Mouse (Mus musculus) MEL (cell line): Measurements from ENCODE around the gene Atp5b. TPM values are rescaled to one million over a fixed set of nuclear protein-coding genes. Genes with fewer than 3 reads are reported as not detected.

Experiments used
- DNase-seq: peaks from one replicate; pipeline ENCODE4 v3.0.0; 2011; ENCODE audit warnings: low read depth, low spot score
- H3K27ac ChIP-seq: 2 replicates; pipeline ENCODE4 v1.5.1; 2012; ENCODE audit warnings: low read depth, mild to moderate bottlenecking, control low read depth, low read length, moderate library complexity; ENCODE audit not compliant: control insufficient read depth
- H3K27me3 ChIP-seq, 2 experiments: fragments of 150-350 bp in 1 of 2; sonication (generic) in 1 of 2; 2 replicates each; pipeline ENCODE4 v1.6.1; 2012; ENCODE audit warnings: low read length in 2 of 2, mild to moderate bottlenecking in 2 of 2, improper control_type of control experiment in 1 of 2, moderate library complexity in 1 of 2; ENCODE audit not compliant: insufficient read depth in 2 of 2, control insufficient read depth in 1 of 2
- H3K36me3 ChIP-seq, 2 experiments: 2 replicates each; pipeline ENCODE4 v1.6.1; 2012 to 2014; ENCODE audit warnings: low read length in 2 of 2, improper control_type of control experiment in 1 of 2, inconsistent platforms in 1 of 2, mild to moderate bottlenecking in 1 of 2; ENCODE audit not compliant: insufficient read depth in 2 of 2, control insufficient read depth in 1 of 2
- H3K4me1 ChIP-seq, 2 experiments: fragments of 150-350 bp in 1 of 2; sonication (generic) in 1 of 2; 2 replicates each; pipeline ENCODE4 v1.6.1; 2012; ENCODE audit warnings: low read length in 2 of 2, improper control_type of control experiment in 1 of 2, mild to moderate bottlenecking in 1 of 2; ENCODE audit not compliant: insufficient read depth in 2 of 2, control insufficient read depth in 1 of 2
- H3K4me3 ChIP-seq, 2 experiments: fragments of 150-350 bp in 1 of 2; sonication (generic) in 1 of 2; 2 replicates each; pipeline ENCODE4 v1.5.1; 2012; ENCODE audit warnings: low read depth in 2 of 2, low read length in 2 of 2, mild to moderate bottlenecking in 2 of 2, moderate library complexity in 2 of 2, control low read depth in 1 of 2, improper control_type of control experiment in 1 of 2; ENCODE audit not compliant: control insufficient read depth in 1 of 2, insufficient read depth in 1 of 2
- H3K79me2 ChIP-seq: 2 replicates; pipeline ENCODE4 v1.6.1; 2012; ENCODE audit warnings: mild to moderate bottlenecking, low read length, moderate library complexity; ENCODE audit not compliant: control insufficient read depth, poor library complexity, insufficient read depth
- H3K9ac ChIP-seq: 2 replicates; pipeline ENCODE4 v1.6.1; 2012; ENCODE audit warnings: low read depth, mild to moderate bottlenecking, control low read depth, low read length, moderate library complexity; ENCODE audit not compliant: control insufficient read depth, poor library complexity, severe bottlenecking
- H3K9me3 ChIP-seq: fragments of 150-350 bp; sonication (generic); replicated peaks from 2 replicates; pipeline ENCODE4 v1.6.1; 2012; ENCODE audit warnings: mild to moderate bottlenecking, low read length, improper control_type of control experiment, moderate library complexity; ENCODE audit not compliant: insufficient read depth
- CHD1 ChIP-seq: IDR thresholded peaks from 2 replicates; pipeline ENCODE4 v1.6.1; 2012; ENCODE audit warnings: low read depth, mild to moderate bottlenecking, inconsistent platforms, low read length, improper control_type of control experiment
- HCFC1 ChIP-seq: IDR thresholded peaks from 2 replicates; pipeline ENCODE4 v1.6.1; 2012; ENCODE audit warnings: low read depth, mild to moderate bottlenecking, inconsistent platforms, low read length, improper control_type of control experiment, moderate library complexity
- JUND ChIP-seq: IDR thresholded peaks from 2 replicates; pipeline ENCODE4 v1.6.1; 2011; ENCODE audit warnings: low read depth, mild to moderate bottlenecking, improper control_type of control experiment, low read length
- MAFK ChIP-seq: IDR thresholded peaks from 2 replicates; pipeline ENCODE4 v1.6.1; 2011; ENCODE audit warnings: low read depth, mild to moderate bottlenecking, low read length, improper control_type of control experiment, borderline replicate concordance
- MXI1 ChIP-seq: IDR thresholded peaks from 2 replicates; pipeline ENCODE4 v1.6.1; 2011; ENCODE audit warnings: mild to moderate bottlenecking, low read depth, low read length, improper control_type of control experiment
- MYC ChIP-seq: IDR thresholded peaks from 2 replicates; pipeline ENCODE4 v1.6.1; 2011; ENCODE audit warnings: low read depth, mild to moderate bottlenecking, low read length, improper control_type of control experiment, moderate library complexity
- POLR2A ChIP-seq, 2 experiments: IDR thresholded peaks; 2 replicates each; pipeline ENCODE4 v1.6.1; 2011 to 2012; ENCODE audit warnings: low read length in 2 of 2, mild to moderate bottlenecking in 2 of 2, control low read depth in 1 of 2, improper control_type of control experiment in 1 of 2, low read depth in 1 of 2, moderate library complexity in 1 of 2; ENCODE audit not compliant: control insufficient read depth in 1 of 2, insufficient read depth in 1 of 2, poor library complexity in 1 of 2
- POLR2AphosphoS5 ChIP-seq: IDR thresholded peaks from 2 replicates; pipeline ENCODE4 v1.6.1; 2012; ENCODE audit warnings: low read depth, borderline replicate concordance, mild to moderate bottlenecking, inconsistent platforms, low read length, moderate library complexity, mixed read lengths
- RCOR1 ChIP-seq: IDR thresholded peaks from 2 replicates; pipeline ENCODE4 v1.6.1; 2012; ENCODE audit warnings: low read depth, mild to moderate bottlenecking, inconsistent platforms, low read length, improper control_type of control experiment
- SIN3A ChIP-seq: IDR thresholded peaks from 2 replicates; pipeline ENCODE4 v1.6.1; 2012; ENCODE audit warnings: low read length, improper control_type of control experiment, inconsistent platforms
- SMC3 ChIP-seq: IDR thresholded peaks from 2 replicates; pipeline ENCODE4 v1.6.1; 2011; ENCODE audit warnings: low read depth, low read length, improper control_type of control experiment
- TAL1 ChIP-seq: IDR thresholded peaks from 2 replicates; pipeline ENCODE4 v1.6.1; 2012; ENCODE audit warnings: mild to moderate bottlenecking, inconsistent platforms, low read length, moderate library complexity, mixed read lengths
- UBTF ChIP-seq: IDR thresholded peaks from 2 replicates; pipeline ENCODE4 v1.6.1; 2012; ENCODE audit warnings: low read depth, mild to moderate bottlenecking, inconsistent platforms, low read length, improper control_type of control experiment, moderate library complexity, borderline replicate concordance; ENCODE audit not compliant: insufficient read depth
- ZKSCAN1 ChIP-seq: IDR thresholded peaks from 2 replicates; pipeline ENCODE4 v1.6.1; 2012; ENCODE audit warnings: low read depth, mild to moderate bottlenecking, inconsistent platforms, low read length, improper control_type of control experiment, moderate library complexity
- polyA plus RNA-seq, 2 experiments: library from polyadenylated mRNA; stranded (reverse) in 1 of 2; unstranded in 1 of 2; fragments of >175 nt in 1 of 2; fragments of >200 nt in 1 of 2; gene quantifications; 2 replicates each; pipeline versions ENCODE4 v1.2.1 to v1.2.4; 2012; ENCODE audit warnings: low replicate concordance in 2 of 2, low read depth in 1 of 2; ENCODE audit not compliant: insufficient read length in 2 of 2, insufficient read depth in 1 of 2, missing spikeins in 1 of 2
- total RNA-seq: library from RNA; depleted of rRNA; stranded (reverse); fragments of 300-350 nt; gene quantifications from 2 replicates; pipeline ENCODE4 v1.2.3, GENCODE M21; 2012; rRNA removed

Atp5b gene
- total and polyA plus RNA-seq, 3 experiments = 545 to 2,318 (median 2,164) TPM

DNA sequence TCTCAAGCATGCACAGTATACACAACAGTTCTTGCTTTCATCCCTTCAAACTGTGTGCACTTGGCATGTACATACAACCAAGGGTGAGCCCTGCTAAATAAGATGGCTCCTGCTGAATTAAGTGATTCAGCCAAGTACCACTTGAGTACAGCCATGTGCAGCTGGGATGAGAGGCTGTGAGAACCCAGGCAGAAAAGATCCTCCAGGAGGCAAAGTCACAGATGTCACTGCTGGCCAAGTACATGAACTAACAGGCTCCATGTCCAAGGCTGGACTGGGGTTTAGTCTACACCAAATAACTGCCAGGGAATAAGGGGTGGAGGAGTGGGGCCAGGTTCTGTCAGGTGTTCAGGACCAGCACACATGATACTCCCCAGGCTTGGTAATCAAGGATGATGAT lies 48.7 kb downstream of the Atp5b start:
- no peaks in the 10 kb centered on the region for H3K79me2 ChIP-seq
- no peak overlapping the region for H3K9ac ChIP-seq
- no peak for TF ChIP-seq UBTF
- TF ChIP-seq SMC3 = no peak
- no peak for TF ChIP-seq TAL1
- no peak for TF ChIP-seq JUND
- TF ChIP-seq, all 39 proteins: peak for 0
- Histone ChIP-seq H3K4me1 (no peaks in the 10 kb centered on the region), H3K36me3 (0 out of 4 replicates have a peak, but pooled peaks cover 0 to 2% of the 10 kb centered on the region in 2 experiments), H3K9me3 (no peaks in the 10 kb centered on the region), H3K27me3 (no peaks in the 10 kb centered on the region), H3K27ac (no peak overlapping the region), H3K4me3 (no peak overlapping the region)
- DNase-seq = no peak

DNA sequence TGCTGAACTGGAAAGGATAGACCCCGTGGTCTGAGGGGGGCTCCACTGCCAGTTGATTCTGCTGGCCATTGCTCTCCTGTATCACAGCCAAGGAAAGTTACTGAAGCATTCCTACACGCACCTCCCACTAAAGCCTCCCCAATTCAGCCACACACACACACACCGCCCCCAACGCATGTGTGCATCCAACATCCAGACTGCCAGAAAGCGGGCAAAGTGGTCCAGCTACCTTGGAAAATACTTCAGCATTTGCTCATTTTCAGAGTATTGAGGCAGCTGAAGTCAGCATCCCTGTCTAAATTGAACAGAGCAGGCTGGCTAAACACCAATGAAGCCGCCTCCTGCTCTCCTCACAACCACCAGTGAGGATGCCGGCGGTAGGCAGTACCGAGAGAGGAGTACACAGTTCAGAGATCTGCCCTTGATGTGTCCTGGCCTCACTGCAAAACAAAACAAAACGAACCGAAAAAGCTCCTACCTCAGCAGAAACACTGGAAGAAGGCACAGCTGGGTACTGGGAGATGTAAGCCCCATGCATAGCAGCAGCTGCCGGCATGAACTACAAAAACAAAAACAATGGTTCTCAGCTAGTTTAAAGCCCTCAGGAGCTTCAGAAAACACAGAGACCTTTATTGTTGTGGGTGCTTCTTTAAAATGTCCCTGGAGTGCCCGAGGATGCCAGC lies 50.7 kb downstream of the Atp5b start:
- Histone ChIP-seq H3K9ac (no peak overlapping the region), H3K36me3 (0 out of 4 replicates have a peak, but pooled peaks cover 0 to 2% of the 10 kb centered on the region in 2 experiments), H3K4me1 (no peaks in the 10 kb centered on the region), H3K4me3 (no peak overlapping the region), H3K9me3 (no peaks in the 10 kb centered on the region), H3K79me2 (no peaks in the 10 kb centered on the region), H3K27me3 (no peaks in the 10 kb centered on the region), H3K27ac (no peak overlapping the region)
- TF ChIP-seq POLR2AphosphoS5 = no peak
- DNase-seq = no peak

DNA sequence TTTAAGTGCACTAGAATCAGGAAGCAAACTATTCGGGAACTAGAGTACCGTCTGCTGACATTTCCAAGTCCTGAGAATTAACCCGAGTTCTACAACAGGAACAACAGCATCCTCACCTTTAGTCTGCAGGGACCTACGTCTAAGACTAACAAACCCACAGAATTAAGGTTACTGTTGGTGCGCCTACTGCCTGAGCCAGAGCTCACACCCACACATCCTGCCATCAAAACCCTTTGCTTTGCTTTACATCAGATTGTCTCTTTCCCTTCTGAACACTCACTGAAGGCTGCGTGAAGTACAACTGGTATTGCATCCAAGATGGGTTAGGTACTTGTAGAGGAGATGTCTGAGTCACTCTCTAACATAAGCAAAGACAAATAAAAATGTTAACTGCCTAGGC lies 52.3 kb downstream of the Atp5b start:
- Histone ChIP-seq H3K79me2 (no peaks in the 10 kb centered on the region), H3K4me3 (no peak overlapping the region), H3K9ac (no peak overlapping the region), H3K27ac (no peak overlapping the region), H3K4me1 (no peaks in the 10 kb centered on the region), H3K9me3 (no peaks in the 10 kb centered on the region), H3K27me3 (no peaks in the 10 kb centered on the region), H3K36me3 (no peaks in the 10 kb centered on the region)
- TF ChIP-seq MXI1 (no peak), HCFC1 (no peak), MYC (no peak), RCOR1 (no peak), MAFK (no peak), SIN3A (no peak), CHD1 (no peak), POLR2A (IDR thresholded peaks at IDR 0.05; ENCODE audit: control insufficient read depth in 1 of 2, insufficient read depth in 1 of 2, low read depth in 1 of 2, low read length in 2 of 2, poor library complexity in 1 of 2) (no peak), ZKSCAN1 (no peak)
- DNase-seq = no peak

Other genes with a start within 250 kb of the Atp5b start
- not detected in 2 replicates for gene Rdh19, start 233.3 kb upstream of the Atp5b start, total RNA-seq
- gene Rdh19, start 233.3 kb upstream of the Atp5b start, polyA plus RNA-seq = not detected
- gene Rdh16f2, start 216.8 kb upstream of the Atp5b start, total RNA-seq = not detected in 2 replicates
- under 1 TPM in 1 of 2 experiments, not detected in 1; 0.07 TPM for gene Rdh16f2, start 216.8 kb upstream of the Atp5b start, polyA plus RNA-seq
- gene Rdh7, start 194.5 kb upstream of the Atp5b start, total RNA-seq = not detected in 2 replicates
- gene Rdh7, start 194.5 kb upstream of the Atp5b start, polyA plus RNA-seq = not detected
- not detected in 2 replicates for gene Sdr9c7, start 184.8 kb upstream of the Atp5b start, total RNA-seq
- gene Sdr9c7, start 184.8 kb upstream of the Atp5b start, polyA plus RNA-seq = not detected
- not detected in 2 replicates for gene Hsd17b6, start 75.7 kb upstream of the Atp5b start, total RNA-seq
- under 1 TPM in 1 of 2 experiments, not detected in 1; 0.15 TPM for gene Hsd17b6, start 75.7 kb upstream of the Atp5b start, polyA plus RNA-seq
- 59.6 and 74.0 TPM in 2 replicates for gene Prim1, start 68.1 kb upstream of the Atp5b start, total RNA-seq
- gene Prim1, start 68.1 kb upstream of the Atp5b start, polyA plus RNA-seq = 10 to 100 TPM in 1 of 2 experiments, not detected in 1; 71.5 TPM
- gene Naca, start 47.7 kb upstream of the Atp5b start, total RNA-seq = 1,577 and 1,612 TPM in 2 replicates
- gene Naca, start 47.7 kb upstream of the Atp5b start, polyA plus RNA-seq = 1,000 to 10,000 TPM in 1 of 2 experiments, 100 to 1,000 TPM in 1; 202 to 1,039 TPM
- gene Ptges3, start 24.3 kb upstream of the Atp5b start, total RNA-seq = 233 and 240 TPM in 2 replicates
- gene Ptges3, start 24.3 kb upstream of the Atp5b start, polyA plus RNA-seq = 100 to 1,000 TPM; 216 to 627 TPM
- gene Baz2a, start 8.3 kb downstream of the Atp5b start, total RNA-seq = 5.5 and 8.2 TPM in 2 replicates
- 10 to 100 TPM; 33.8 to 46.0 TPM for gene Baz2a, start 8.3 kb downstream of the Atp5b start, polyA plus RNA-seq
- 5.1 and 5.8 TPM in 2 replicates for gene Rbms2, start 97.0 kb downstream of the Atp5b start, total RNA-seq
- gene Rbms2, start 97.0 kb downstream of the Atp5b start, polyA plus RNA-seq = 10 to 100 TPM in 1 of 2 experiments, not detected in 1; 23.5 TPM
- gene Gls2, start 111.2 kb downstream of the Atp5b start, total RNA-seq = 11.8 and 15.6 TPM in 2 replicates
- gene Gls2, start 111.2 kb downstream of the Atp5b start, polyA plus RNA-seq = 10 to 100 TPM in 1 of 2 experiments, not detected in 1; 17.8 TPM
- 13.8 and 17.2 TPM in 2 replicates for gene Spryd4, start 128.5 kb downstream of the Atp5b start, total RNA-seq
- gene Spryd4, start 128.5 kb downstream of the Atp5b start, polyA plus RNA-seq = 10 to 100 TPM in 1 of 2 experiments, not detected in 1; 19.6 TPM
- not detected in 2 replicates for gene Mip, start 142.6 kb downstream of the Atp5b start, total RNA-seq
- under 1 TPM in 1 of 2 experiments, not detected in 1; 0.04 TPM for gene Mip, start 142.6 kb downstream of the Atp5b start, polyA plus RNA-seq
- 49.3 and 50.2 TPM in 2 replicates for gene Timeless, start 148.8 kb downstream of the Atp5b start, total RNA-seq
- 100 to 1,000 TPM in 1 of 2 experiments, 10 to 100 TPM in 1; 89.8 to 627 TPM for gene Timeless, start 148.8 kb downstream of the Atp5b start, polyA plus RNA-seq
- gene Apon, start 170.8 kb downstream of the Atp5b start, total RNA-seq = 0.27 and 0.46 TPM in 2 replicates
- gene Apon, start 170.8 kb downstream of the Atp5b start, polyA plus RNA-seq = under 1 TPM in 1 of 2 experiments, not detected in 1; 0.46 TPM
- not detected in 2 replicates for gene Apof, start 185.4 kb downstream of the Atp5b start, total RNA-seq
- gene Apof, start 185.4 kb downstream of the Atp5b start, polyA plus RNA-seq = not detected
- 3.4 and 3.6 TPM in 2 replicates for gene Stat2, start 187.3 kb downstream of the Atp5b start, total RNA-seq
- 1 to 10 TPM in 1 of 2 experiments, not detected in 1; 6.6 TPM for gene Stat2, start 187.3 kb downstream of the Atp5b start, polyA plus RNA-seq
- 0.12 and 0.20 TPM in 2 replicates for gene Il23a, start 215.5 kb downstream of the Atp5b start, total RNA-seq
- gene Il23a, start 215.5 kb downstream of the Atp5b start, polyA plus RNA-seq = under 1 TPM in 1 of 2 experiments, not detected in 1; 0.29 TPM
- gene Pan2, start 220.1 kb downstream of the Atp5b start, total RNA-seq = 6.8 and 7.9 TPM in 2 replicates
- gene Pan2, start 220.1 kb downstream of the Atp5b start, polyA plus RNA-seq = 10 to 100 TPM in 1 of 2 experiments, not detected in 1; 28.6 TPM
- 92.4 and 98.1 TPM in 2 replicates for gene Cnpy2, start 239.2 kb downstream of the Atp5b start, total RNA-seq
- gene Cnpy2, start 239.2 kb downstream of the Atp5b start, polyA plus RNA-seq = 100 to 1,000 TPM in 1 of 2 experiments, not detected in 1; 107 TPM